Mouse (Mus musculus): Measurements from ENCODE around the gene Hs6st1.

Hs6st1 gene

GRCm38 (mm10) chr1:36064861-36065760 is 3.1 kb upstream of the Hs6st1 start:
- peak; percentile 97 for DNase-seq

GRCm38 (mm10) chr1:36065761-36066150 is 2.4 kb upstream of the Hs6st1 start:
- peak; percentile 32 for DNase-seq

GRCm38 (mm10) chr1:36066216-36066980 is 1.8 kb upstream of the Hs6st1 start:
- DNase-seq = peak; percentile 24

- peak; percentile 55 for DNase-seq
Observed at GRCm38 (mm10) chr1:36067201-36067600, 999 bp upstream of the Hs6st1 start.

GRCm38 (mm10) chr1:36067611-36068010 is 589 bp upstream of the Hs6st1 start:
- DNase-seq = no peak

GRCm38 (mm10) chr1:36068531-36069120 is 426 bp downstream of the Hs6st1 start:
- DNase-seq = peak; percentile 70

DNA sequence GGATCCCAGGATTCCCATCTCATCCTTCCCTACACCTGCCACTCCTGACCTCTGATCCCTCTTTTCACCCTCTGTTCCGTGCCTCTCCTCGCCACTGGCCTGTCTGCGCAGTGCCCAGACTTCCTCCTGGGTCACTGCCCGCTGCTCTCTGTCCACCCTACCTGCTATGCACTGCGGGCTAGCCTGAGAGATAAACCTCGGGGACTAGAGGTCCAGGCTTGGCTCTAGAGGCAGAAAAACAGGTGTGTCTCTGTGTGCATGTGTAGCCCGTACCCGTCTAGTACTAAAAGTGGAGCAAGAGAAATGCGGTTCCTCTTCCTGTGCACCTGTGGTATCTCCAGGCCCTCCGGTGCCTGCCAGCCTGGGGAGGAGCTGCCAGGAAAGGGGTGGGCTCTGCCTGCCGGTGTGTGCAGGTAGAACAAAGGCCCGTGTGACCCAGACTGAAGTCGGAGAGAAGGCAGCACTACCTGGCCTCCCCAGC is 1.1 kb downstream of the Hs6st1 start:
- DNase-seq = peak; percentile 71

DNA sequence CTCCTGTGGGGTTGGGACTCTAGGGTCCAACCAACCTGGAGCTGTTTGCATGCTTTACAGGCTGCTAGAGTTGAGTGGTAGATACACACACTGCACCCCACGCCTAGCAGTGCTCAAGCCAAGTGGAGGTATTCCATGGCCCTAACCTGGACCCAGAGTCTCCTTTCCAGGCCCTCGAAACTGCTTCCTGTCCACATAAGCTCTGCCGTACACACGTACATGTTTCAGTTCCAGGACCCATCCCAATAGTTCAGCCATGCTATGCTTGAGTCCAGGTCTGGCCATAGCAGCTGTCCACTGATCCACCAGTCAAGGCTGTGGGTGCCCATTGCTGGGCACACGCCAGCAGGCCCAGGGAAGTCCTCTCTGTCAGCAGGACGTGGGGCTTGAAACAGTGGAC is 2.0 kb downstream of the Hs6st1 start:
- DNase-seq = peak; percentile 33

GRCm38 (mm10) chr1:36070740-36071139 is 2.5 kb downstream of the Hs6st1 start:
- peak; percentile 27 for DNase-seq

- no peak for DNase-seq
Observed at GRCm38 (mm10) chr1:36071176-36071575, 3.0 kb downstream of the Hs6st1 start.

- DNase-seq = no peak
Observed at GRCm38 (mm10) chr1:36071611-36072010, 3.4 kb downstream of the Hs6st1 start.

DNA sequence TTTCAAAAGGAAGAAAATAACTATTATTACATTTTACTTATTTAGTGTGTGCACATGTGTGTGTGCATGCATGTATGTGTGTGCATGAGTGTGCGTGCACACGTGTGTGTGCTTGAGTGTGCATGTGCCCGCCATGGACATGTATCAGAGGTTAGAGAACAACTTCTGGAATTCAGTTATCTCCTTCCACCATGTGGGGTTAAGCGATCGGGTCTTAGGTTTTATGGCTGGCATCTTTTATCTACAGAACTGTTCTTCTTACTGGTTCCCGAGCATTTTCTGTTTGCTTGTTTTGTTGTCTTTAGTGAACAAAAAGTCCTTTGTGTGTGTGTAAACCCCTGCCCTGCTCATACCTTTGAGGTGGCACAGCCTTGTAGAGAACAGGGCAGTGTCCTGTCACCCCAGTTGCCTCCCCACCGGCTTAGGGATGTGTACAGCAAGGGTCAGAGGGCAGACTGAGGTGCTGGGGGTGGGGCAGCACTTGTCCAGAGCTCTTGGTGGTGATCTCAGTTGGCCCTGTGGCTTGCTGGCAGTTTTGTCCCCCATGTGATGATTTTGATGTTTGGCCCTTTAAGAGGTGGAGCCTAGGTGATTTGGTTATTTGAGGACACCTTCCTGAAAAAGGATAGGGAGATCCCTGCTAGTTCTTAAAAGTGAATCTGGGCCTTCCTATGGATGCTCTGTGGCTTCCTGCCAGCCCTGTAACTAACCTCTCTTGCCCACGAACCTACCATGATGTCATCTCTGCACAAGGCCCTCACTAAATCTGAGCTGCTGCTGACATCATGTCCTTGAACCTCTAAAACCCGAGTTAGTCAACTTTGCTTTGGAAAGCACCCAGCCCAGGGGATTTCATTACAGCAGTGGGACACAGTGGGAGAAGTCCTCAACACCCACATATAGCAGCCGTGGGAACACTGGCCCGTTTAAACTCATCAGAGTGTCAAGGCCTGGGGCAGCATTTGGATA is 4.7 kb downstream of the Hs6st1 start:
- DNase-seq = peak; percentile 52

DNA sequence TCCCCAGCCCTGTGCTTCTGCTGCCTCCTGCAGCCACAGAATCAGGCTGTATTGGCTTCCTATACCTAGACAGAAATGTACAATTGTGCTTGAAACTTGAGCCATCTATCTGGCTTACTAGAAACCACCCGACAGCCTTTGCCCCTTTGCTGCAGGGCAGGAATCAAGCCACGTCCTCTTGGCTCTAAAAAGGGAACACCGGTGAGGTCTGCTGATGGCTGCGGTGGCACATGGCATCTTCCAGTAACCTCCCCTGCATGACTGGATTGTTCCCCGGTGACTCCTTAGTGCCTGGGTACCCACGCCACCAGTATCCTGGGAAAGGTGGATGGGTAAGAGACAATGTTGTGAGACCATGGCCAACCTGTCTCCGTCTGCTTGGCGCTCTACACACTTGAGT is 5.4 kb downstream of the Hs6st1 start:
- no peak for DNase-seq

GRCm38 (mm10) chr1:36074197-36074596 is 6.0 kb downstream of the Hs6st1 start:
- DNase-seq = no peak

DNA sequence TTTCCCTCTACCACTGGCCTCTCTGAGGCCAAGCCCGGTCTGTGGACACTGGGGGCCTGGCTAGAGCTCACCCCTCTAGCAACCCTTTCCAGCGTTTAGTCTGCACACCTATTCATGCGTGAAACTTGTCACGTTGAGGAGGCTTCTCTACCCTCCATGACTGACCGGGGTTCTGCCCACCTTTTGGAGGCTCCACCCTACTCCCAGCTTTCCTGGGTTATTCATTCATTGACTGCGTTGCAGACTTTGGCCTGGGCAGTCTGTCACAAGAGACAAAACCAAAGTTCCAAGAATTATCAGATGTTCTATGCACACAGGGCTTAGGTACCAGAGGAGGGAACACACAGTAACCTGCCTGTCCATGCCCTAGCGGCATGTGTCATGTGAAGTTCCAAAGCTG is 6.8 kb downstream of the Hs6st1 start:
- no peak for DNase-seq

DNA sequence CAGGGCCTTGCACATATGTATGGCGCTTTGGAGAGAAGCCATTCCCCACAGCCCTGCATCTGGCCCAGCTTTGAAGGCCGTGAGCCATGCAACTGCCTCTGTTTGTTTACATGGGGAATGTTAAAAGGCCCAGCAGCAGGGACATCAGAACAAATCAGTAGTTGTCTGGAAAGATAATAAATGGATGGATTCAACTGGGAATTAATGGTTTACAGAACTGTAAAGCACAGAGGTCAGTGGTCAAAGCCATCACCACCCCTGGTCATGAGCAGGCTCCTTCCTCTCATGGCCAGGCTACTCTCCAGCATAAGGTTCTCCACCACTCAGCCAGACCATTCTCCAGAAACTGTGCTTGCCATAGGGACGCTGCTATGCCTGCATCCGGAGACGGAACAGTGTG is 7.5 kb downstream of the Hs6st1 start:
- DNase-seq = no peak

GRCm38 (mm10) chr1:36077084-36077483 is 8.9 kb downstream of the Hs6st1 start:
- DNase-seq = no peak

GRCm38 (mm10) chr1:36078250-36078649 is 10.1 kb downstream of the Hs6st1 start:
- no peak for DNase-seq

DNA sequence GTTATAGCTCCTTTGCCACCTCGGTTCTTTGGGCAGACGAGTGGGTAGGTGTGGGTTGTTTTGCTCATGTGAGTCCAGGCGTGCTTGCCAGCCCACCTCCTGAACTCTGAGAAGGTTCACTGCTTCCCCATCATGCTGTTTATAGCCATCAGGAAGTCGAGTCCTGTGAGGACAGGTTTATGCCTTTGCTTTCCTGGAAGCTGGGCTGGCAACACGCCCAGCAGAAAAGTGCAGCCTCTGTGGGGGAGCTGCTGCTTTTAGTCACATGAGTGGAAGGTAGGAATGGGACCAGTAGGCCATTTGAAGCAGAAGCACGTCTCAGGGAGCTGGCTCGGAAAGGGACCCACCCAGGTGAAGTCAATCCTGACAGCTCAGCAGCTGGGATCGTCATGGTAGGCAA is 11.5 kb downstream of the Hs6st1 start:
- peak; percentile 57 for DNase-seq

- DNase-seq = no peak
Observed at GRCm38 (mm10) chr1:36080974-36081373, 12.8 kb downstream of the Hs6st1 start.

DNA sequence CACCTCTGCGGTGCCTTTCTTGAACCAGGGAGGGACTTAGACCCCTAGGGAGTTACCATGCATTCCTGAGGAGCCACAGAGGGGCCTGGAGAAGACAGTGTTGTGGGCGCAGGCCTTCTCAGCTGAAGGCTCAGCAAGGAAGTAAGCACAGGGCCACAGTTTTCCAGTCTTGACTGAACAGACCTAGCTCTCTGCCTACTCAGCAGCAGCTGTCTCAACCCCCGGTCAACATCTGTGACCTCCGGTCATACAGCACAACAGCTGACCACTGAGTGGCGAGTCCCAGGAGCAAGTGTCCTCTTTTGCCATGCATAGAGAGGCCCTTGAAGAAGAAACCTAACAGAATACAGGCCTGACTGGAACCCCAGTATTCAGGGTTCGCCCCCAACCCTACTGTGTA is 14.0 kb downstream of the Hs6st1 start:
- DNase-seq = no peak

- DNase-seq = no peak
Observed at GRCm38 (mm10) chr1:36083554-36083953, 15.4 kb downstream of the Hs6st1 start.

Data from cerebellum, adult 9-10 months (tissue).